Mouse (Mus musculus) left cerebral cortex, postnatal 10 days (tissue): ENCODE results near the gene Olfr585. TPM values are rescaled to one million over a fixed set of nuclear protein-coding genes. Genes with fewer than 3 reads are reported as not detected.

Source experiments
- DNase-seq, 2 experiments: peaks; one replicate each; pipeline ENCODE4 v3.0.0; 2021 to 2022; ENCODE audit warnings: low spot score in 2 of 2, mixed read lengths in 1 of 2; ENCODE audit errors: extremely low spot score in 1 of 2
- intact Hi-C: fragments of 180-260 bp; cut with DNase I; formaldehyde crosslinking; loops from one replicate; pipeline ENCODE4 v1.15.1; 2025
- total RNA-seq, 2 experiments: library from RNA; stranded (reverse); gene quantifications; 2 replicates each; pipeline ENCODE4 v1.2.3; 2021

Gene Olfr585
- total RNA-seq = not detected

GRCm38 (mm10) chr7:103097420-103097819, at the start of gene Olfr585:
Gene Olfr585, plus strand, starts transcription at chr7:103097720.
- intact Hi-C loops = no loop called here
- no peak for DNase-seq

GRCm38 (mm10) chr7:103051000-103051399, 46.5 kb upstream of the Olfr585 start, which contains the start of gene Olfr583:
Gene Olfr583, plus strand, starts transcription at chr7:103051300.
- intact Hi-C loops = no loop called here
- DNase-seq = no peak

GRCm38 (mm10) chr7:103081585-103081984, 15.9 kb upstream of the Olfr585 start, which contains the start of gene Olfr584:
Gene Olfr584, plus strand, starts transcription at chr7:103081885.
- DNase-seq = no peak
- intact Hi-C loops = no loop called here

- intact Hi-C loops = no loop called here
- DNase-seq = no peak
These were observed 21.9 kb downstream of the Olfr585 start for GRCm38 (mm10) chr7:103119406-103119805.

- intact Hi-C loops = loop anchor here (10.0 kb wide), 1 partner anchor 611 kb away; no protein-coding TSS in a partner anchor
- no peak for DNase-seq
These were observed 28.0 kb downstream of the Olfr585 start, which contains the start of gene Olfr586 for GRCm38 (mm10) chr7:103125538-103125937. Gene Olfr586, minus strand, starts transcription at chr7:103125638.

GRCm38 (mm10) chr7:103140579-103140978, 43.1 kb downstream of the Olfr585 start, which contains the start of gene Olfr588-ps1:
Gene Olfr588-ps1, plus strand, starts transcription at chr7:103140879.
- intact Hi-C loops = no loop called here
- DNase-seq = no peak

Other genes starting within 250 kb of the Olfr585 start
- not detected for gene Olfr566, start 239.0 kb upstream of the Olfr585 start, total RNA-seq
- not detected for gene Olfr568, start 220.6 kb upstream of the Olfr585 start, total RNA-seq
- gene Olfr569, start 206.8 kb upstream of the Olfr585 start, total RNA-seq = not detected
- not detected for gene Olfr570, start 203.1 kb upstream of the Olfr585 start, total RNA-seq
- not detected for gene Olfr571, start 180.2 kb upstream of the Olfr585 start, total RNA-seq
- gene Olfr572, start 173.3 kb upstream of the Olfr585 start, total RNA-seq = not detected
- not detected for gene Olfr573-ps1, start 155.1 kb upstream of the Olfr585 start, total RNA-seq
- not detected for gene Olfr574, start 149.3 kb upstream of the Olfr585 start, total RNA-seq
- not detected for gene Olfr575, start 138.9 kb upstream of the Olfr585 start, total RNA-seq
- gene Olfr576, start 135.1 kb upstream of the Olfr585 start, total RNA-seq = not detected
- not detected for gene Olfr577, start 121.8 kb upstream of the Olfr585 start, total RNA-seq
- gene Olfr578, start 108.4 kb upstream of the Olfr585 start, total RNA-seq = not detected
- not detected for gene Olfr582, start 59.7 kb upstream of the Olfr585 start, total RNA-seq
- not detected for gene Olfr583, start 46.4 kb upstream of the Olfr585 start, total RNA-seq
- not detected for gene Olfr584, start 15.8 kb upstream of the Olfr585 start, total RNA-seq
- gene Olfr586, start 27.9 kb downstream of the Olfr585 start, total RNA-seq = not detected
- gene Olfr588-ps1, start 43.2 kb downstream of the Olfr585 start, total RNA-seq = not detected
- gene Olfr589, start 58.6 kb downstream of the Olfr585 start, total RNA-seq = not detected
- gene Olfr591, start 80.6 kb downstream of the Olfr585 start, total RNA-seq = not detected
- not detected for gene Olfr592, start 87.1 kb downstream of the Olfr585 start, total RNA-seq
- not detected for gene Olfr593, start 114.1 kb downstream of the Olfr585 start, total RNA-seq
- gene Olfr594, start 119.3 kb downstream of the Olfr585 start, total RNA-seq = not detected
- gene Usp17ld, start 154.8 kb downstream of the Olfr585 start, total RNA-seq = not detected
- not detected for gene Olfr596, start 207.9 kb downstream of the Olfr585 start, total RNA-seq
- not detected for gene Olfr597, start 218.6 kb downstream of the Olfr585 start, total RNA-seq
- not detected for gene Olfr598, start 225.8 kb downstream of the Olfr585 start, total RNA-seq
- gene Olfr599, start 238.2 kb downstream of the Olfr585 start, total RNA-seq = not detected